Mouse (Mus musculus): ENCODE data around the gene Sh3rf3.
"Not testable (repeated sequence)": the region's sequence is repeated elsewhere in the genome, so short reads cannot be mapped to it uniquely, and the experiment has no call there.

Gene Sh3rf3

DNA sequence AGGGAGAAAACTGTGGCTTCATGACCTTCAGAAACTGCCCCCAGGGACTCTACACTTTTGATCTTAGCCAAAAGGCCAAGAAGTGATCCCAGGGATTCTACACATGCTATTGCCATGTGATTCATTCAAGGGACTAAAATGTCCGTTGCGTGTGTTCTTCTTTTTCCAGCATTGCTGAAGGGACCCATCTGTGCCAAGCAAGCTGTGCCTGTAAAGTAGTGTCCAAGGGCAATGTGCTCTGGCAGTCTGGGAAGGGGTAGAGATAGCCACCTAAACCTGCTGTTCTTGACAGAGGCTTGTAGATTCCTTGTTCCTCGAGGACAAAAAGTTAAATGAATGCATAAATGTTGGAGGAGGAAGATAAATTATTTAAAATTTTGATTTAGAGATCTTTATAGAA lies 178.5 kb downstream of the Sh3rf3 start:
- no peak for DNase-seq

- DNase-seq = no peak
Measured at GRCm38 (mm10) chr10:58994726-58995125, 181.6 kb downstream of the Sh3rf3 start.

DNA sequence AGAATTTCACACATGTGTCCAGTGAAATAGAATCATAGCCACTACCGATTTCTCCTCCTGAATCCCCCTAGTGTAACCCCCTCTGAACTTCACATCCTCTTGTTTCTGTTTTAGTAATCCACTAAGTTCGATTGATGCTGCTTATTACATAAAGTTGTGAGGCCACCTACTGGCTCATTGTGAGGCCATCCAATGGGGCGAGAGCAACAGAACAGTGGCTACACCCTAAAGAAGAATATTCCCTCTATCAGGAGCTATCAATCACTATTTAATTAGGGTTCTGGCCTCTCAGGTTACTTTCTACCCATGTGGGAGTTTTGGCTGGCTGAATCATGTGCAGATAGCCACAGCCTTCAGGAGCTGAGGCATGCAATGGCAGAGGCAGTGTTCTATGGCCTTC lies 182.0 kb downstream of the Sh3rf3 start:
- DNase-seq = no peak

DNA sequence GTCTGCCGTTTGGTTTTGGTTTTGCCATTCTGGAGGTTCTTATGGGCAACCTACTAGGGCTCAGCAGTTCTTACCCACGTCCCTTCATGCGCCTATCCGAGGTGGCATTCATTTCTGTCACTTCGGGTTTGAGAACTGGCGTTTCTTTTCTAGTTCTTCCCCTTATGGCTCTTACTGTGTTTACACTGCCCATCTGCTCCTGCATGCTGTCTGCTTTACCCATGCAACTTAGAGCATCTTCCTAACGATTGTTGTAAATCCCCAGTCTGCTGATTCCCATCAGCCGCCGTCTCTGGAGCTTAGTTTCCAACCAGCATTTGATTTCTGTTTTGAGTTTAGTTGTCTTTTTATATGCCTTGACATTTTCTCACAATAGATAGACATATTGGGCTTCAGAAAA lies 189.2 kb downstream of the Sh3rf3 start:
- DNase-seq = no peak

GRCm38 (mm10) chr10:59011415-59011814 lies 198.3 kb downstream of the Sh3rf3 start:
- no peak for DNase-seq

GRCm38 (mm10) chr10:59013618-59014017 lies 200.5 kb downstream of the Sh3rf3 start:
- no peak for DNase-seq

GRCm38 (mm10) chr10:59019302-59019973 lies 206.3 kb downstream of the Sh3rf3 start:
- no peak for DNase-seq

GRCm38 (mm10) chr10:59050434-59050833 lies 237.3 kb downstream of the Sh3rf3 start:
- no peak for DNase-seq

- DNase-seq = no peak
Measured at GRCm38 (mm10) chr10:59056294-59056693, 243.1 kb downstream of the Sh3rf3 start.

GRCm38 (mm10) chr10:59066804-59067203 lies 253.6 kb downstream of the Sh3rf3 start:
- DNase-seq = no peak

DNA sequence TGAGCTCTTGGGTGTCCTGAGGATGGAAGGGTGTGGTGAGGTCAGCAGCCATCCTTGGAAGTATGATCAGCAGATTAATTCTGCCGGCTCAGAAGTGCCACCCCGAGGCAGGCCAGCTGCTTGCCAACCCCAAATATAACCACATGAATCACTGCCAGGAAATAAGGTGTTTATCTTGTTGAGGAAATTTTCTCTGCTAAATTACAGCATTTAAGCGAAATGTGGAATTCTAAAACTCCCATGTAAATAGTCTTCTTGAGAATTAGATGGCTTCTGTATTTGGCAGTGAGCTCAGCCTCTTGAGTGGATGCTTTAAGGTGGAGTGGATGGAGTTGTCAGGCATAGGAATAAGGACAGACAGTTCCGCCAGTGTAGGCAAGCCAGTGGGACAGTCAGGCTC lies 259.7 kb downstream of the Sh3rf3 start:
- DNase-seq = no peak

- DNase-seq = no peak
Measured at GRCm38 (mm10) chr10:59076681-59077080, 263.5 kb downstream of the Sh3rf3 start.

DNA sequence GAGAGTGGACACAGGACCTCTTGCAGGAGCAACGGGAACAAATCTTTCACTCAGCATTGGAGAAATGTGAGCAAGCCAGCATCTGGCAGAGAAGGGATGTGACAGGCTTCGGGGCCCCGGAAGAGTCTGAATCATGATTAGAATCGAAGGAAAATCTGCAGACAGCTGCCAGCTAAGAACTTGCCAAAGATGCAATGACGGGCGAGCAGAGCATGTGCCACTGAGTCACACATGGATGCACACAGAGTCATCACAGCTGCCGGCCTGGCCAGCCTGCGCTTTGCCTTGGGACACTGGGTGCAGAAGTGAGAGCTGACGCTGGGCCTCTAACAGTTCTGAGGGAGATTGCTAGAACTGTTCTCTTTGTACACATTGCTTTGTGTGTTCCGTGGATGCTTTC lies 264.8 kb downstream of the Sh3rf3 start:
- no peak for DNase-seq

GRCm38 (mm10) chr10:59085604-59086003 lies 272.4 kb downstream of the Sh3rf3 start:
- no peak for DNase-seq

- no peak for DNase-seq
Measured at GRCm38 (mm10) chr10:59086578-59086977, 273.4 kb downstream of the Sh3rf3 start.

DNA sequence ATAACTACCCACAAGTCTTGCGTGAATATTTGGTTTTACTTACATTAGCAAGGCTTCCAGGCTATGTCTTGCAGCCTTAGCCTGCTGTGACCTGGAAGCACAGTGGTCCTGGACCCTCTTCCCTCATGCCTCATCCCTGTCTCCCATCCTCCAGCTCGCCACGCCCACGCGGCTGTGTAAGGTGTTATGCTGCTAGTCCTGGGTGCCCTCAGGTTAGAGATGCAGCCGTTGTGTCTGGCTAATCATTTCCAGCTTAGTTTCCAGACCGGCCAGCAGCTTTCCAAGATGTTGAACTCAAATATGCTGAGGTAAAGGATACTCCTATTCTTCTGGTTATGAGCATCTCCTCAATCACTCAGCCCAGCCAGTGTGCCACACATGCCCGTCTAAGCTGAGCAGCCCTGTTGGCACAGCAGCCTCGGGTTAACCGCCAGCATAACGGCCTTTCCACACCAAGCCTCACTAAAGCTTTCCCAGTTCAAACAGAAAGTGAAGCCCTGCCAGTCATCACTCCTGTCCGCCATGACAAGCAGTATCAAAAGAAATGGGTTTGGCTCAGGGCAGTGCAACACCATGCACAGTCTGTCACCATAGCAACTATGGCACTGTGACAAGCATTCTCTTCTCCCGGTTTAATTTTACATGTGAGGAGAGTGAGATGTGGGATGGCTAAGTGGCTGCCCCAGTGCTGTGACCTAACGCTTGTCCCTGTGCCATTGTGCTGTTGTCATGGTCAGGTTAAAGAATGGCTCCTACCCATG lies 276.9 kb downstream of the Sh3rf3 start:
- no peak for DNase-seq

GRCm38 (mm10) chr10:59090622-59090971 lies 277.4 kb downstream of the Sh3rf3 start:
- DNase-seq = no peak

DNA sequence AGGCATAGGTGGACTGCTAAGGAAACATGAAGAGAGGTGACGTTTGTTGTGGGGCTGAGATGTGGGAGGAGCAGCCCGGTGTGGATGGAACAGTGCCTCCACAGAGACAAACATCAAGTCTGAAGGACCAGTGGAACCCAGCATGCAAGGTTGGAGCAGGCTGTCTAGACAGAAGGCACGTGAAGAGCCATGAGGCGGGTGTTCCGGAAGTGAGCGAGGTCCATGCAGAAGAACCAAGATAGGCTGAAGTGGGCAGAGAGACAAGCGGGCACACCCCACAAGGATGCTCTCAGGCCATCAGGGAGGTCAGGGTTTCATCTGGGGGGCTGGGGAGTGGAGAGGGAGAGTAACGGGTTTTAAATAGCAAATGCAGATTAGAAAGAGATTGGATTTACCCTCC lies 278.4 kb downstream of the Sh3rf3 start:
- no peak for DNase-seq

GRCm38 (mm10) chr10:59091988-59092387 lies 278.8 kb downstream of the Sh3rf3 start:
- no peak for DNase-seq

DNA sequence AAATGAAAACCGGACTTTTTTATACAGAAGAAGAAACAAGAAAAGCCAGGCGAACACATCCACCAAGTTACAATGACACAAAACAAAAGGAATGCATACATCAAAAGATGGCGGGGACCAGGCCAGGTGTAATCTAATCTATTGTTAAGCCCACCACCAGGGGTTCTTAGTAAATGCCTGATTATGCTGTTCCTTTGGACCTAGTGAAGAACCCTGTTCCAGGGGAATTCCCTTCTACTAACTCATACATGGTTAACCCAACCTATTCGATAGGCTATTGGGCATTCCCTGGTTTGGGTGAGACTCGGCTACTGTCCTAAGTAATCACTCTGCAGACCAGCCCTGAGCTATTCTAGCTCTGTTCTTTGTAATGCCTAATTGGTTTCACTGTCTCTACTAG lies 289.9 kb downstream of the Sh3rf3 start:
- DNase-seq = not testable (repeated sequence)

- DNase-seq = no peak
Measured at GRCm38 (mm10) chr10:59104683-59105082, 291.5 kb downstream of the Sh3rf3 start.

- DNase-seq = no peak
Measured at GRCm38 (mm10) chr10:59105885-59106284, 292.7 kb downstream of the Sh3rf3 start.

DNA sequence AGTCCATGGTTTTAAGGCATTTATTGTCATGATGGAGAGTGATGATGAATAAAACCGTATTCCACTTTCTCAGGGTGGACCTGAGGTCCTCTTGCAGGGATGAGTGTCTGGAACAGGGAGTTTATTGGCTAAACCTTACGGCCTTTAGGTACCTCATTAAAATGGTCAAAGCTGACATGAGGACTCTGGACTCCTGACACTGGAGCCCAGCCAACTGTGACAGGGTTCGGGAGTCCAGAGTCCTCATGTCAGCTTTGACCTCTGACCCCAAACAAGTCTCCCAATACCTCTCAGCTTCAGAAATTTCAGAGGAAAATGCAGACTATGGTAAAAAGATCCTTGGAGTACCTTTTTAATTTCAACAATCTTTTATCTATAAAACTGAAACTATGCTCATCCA lies 293.5 kb downstream of the Sh3rf3 start:
- DNase-seq = no peak

DNA sequence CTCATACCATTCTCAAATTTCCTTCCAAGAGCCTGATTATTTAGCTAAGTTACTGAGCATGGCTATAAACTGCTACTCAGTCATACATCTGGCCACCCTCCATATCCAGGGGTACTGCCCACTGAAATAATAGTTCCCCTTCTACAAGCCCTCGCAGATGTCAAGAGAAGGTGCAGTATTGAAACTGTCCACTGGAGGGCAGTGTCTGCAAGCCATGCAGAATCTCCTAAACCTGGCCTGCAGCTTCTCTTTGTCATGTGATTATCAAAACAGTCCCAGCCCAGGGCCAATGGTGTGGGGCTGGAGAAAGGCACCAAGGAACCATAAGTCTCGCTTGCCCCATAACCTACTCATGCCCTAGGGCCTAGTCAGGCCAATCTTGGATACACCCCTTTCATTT lies 295.9 kb downstream of the Sh3rf3 start:
- DNase-seq = peak; percentile 10 to 12

DNA sequence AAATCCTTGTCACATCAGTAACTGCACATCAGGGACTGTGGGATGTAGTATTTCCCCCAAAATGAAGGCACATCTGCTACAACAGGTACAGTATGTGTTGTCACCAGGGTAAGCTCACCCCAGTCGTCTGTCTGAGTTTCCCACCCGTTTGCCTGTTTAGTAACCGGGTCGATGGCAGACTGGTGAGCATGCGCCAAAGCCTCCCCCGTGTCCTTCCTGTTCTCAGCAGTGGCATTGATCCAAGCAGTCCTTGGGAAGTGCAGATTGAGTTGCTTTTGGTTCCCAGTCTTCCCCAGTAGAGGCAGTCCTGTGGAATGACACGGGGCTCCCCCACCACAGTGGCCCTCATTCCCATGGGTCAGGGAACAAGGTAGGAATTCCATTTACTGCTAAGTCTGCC lies 297.2 kb downstream of the Sh3rf3 start:
- no peak for DNase-seq
